Mouse (Mus musculus): ENCODE data around the gene 1700020L24Rik. TPM values are rescaled to one million over a fixed set of nuclear protein-coding genes. Genes with fewer than 3 reads are reported as not detected.

1700020L24Rik gene
- polyA plus RNA-seq, 1 experiment, result not detected

DNA sequence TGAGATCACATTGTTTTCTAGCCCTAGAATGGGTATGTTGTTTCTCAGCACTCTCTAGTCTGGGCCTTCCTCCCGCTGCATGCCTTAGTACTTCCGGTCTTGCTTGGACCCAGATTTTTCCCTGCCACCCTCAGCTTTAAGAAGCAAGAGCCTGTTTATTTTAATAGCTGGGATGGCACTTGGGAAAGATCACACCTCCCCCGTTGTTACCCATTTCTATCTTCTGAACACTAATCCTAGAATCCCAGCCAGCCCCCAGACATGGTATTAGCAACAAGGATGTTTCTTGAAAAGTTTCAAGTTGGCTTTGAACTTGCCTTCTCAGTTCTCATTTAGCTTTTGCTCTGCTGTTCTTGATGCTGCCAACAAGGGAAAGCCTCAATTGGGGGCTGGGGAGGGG is 31.1 kb upstream of the 1700020L24Rik start:
- H3K36me3 ChIP-seq (ENCODE audit: control insufficient read depth, insufficient read depth, low read length, poor library complexity, severe bottlenecking), result no peaks in the 10 kb centered on the region
- H3K27me3 ChIP-seq (ENCODE audit: control insufficient read depth, insufficient read depth, low read length, poor library complexity, severe bottlenecking), result peaks cover 7% of the 10 kb centered on the region
- H3K27ac ChIP-seq (ENCODE audit: insufficient read depth, low read length), result no peak overlapping the region
- no peak overlapping the region for H3K4me3 ChIP-seq (ENCODE audit: low read depth, low read length)
- H3K4me1 ChIP-seq (ENCODE audit: control insufficient read depth, insufficient read depth, low read length), result peaks cover 2% of the 10 kb centered on the region
- H3K9me3 ChIP-seq (replicated peaks; ENCODE audit: control insufficient read depth, insufficient read depth, low read length, poor library complexity, severe bottlenecking), result no peaks in the 10 kb centered on the region
- TF ChIP-seq POLR2A (IDR thresholded peaks at IDR 0.05; ENCODE audit: insufficient read depth, low read length) (no peak), CTCF (IDR thresholded peaks at IDR 0.05; ENCODE audit: low read depth, low read length) (no peak)
- no peak overlapping the region for H3K9ac ChIP-seq (ENCODE audit: low read depth, poor library complexity, severe bottlenecking)

DNA sequence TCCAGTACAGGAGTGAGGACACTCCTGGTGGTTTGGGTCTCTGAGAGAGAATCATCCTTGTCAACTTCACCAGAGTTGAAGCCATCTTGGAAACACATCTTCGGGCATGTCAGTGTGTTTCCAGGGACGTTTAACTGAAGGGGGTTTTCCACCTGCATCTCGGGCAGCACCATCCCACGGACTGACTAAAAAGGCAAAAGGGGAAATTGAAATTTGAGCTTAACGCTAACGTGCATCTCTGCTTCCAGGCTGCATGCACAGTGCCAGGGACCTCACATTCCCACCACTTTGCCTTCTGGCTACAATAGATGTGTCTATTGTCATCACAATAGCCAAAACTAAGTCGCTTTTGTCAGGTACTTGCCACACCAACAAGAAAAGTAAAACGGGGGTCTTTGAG is 29.2 kb upstream of the 1700020L24Rik start:
- no peak overlapping the region for H3K27ac ChIP-seq (ENCODE audit: insufficient read depth, low read length)
- H3K9ac ChIP-seq (ENCODE audit: low read depth, poor library complexity, severe bottlenecking), result no peak overlapping the region
- no peaks in the 10 kb centered on the region for H3K36me3 ChIP-seq (ENCODE audit: control insufficient read depth, insufficient read depth, low read length, poor library complexity, severe bottlenecking)
- TF ChIP-seq CTCF (IDR thresholded peaks at IDR 0.05; ENCODE audit: low read depth, low read length) (no peak), EP300 (IDR thresholded peaks at IDR 0.05; ENCODE audit: insufficient read depth, low read depth, low read length) (no peak), POLR2A (IDR thresholded peaks at IDR 0.05; ENCODE audit: insufficient read depth, low read length) (no peak)
- no peak overlapping the region for H3K4me3 ChIP-seq (ENCODE audit: low read depth, low read length)
- no peaks in the 10 kb centered on the region for H3K9me3 ChIP-seq (replicated peaks; ENCODE audit: control insufficient read depth, insufficient read depth, low read length, poor library complexity, severe bottlenecking)
- peaks cover 7% of the 10 kb centered on the region for H3K27me3 ChIP-seq (ENCODE audit: control insufficient read depth, insufficient read depth, low read length, poor library complexity, severe bottlenecking)
- H3K4me1 ChIP-seq (ENCODE audit: control insufficient read depth, insufficient read depth, low read length), result no peaks in the 10 kb centered on the region

DNA sequence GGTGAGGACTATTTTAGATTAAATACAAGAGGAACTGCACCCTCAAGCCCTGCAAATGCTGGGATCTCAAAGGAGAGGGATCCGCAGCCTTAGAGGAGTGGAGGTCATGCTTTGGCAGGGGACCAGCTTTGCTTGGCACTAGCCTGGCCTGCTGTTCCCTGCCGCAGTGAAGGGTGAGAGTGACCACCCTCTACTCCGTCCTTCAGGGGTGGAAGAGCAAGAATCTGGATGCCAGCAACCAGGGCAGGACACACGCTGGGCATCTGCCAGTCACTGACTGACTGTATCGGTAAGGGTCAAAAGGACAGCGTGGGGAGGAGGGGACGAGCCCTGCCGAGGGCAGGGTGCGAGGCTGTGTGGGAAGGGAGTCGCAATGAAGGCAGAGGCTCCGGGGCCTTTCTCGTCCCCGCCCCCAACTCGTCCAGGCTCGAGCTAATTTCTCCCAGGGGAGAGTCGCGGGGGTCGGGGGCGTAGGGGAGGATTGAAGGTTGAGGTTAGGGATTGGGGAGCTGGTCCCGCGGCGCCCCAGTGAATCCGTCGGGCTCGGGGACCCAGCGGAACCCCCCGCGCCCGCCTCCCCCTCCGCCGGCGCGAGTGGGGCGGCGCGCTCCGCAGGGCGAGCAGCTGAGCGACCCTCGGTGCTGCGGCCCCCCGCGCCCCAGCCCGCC is 28.3 kb upstream of the 1700020L24Rik start, which contains the start of gene Rasl10b:
Gene Rasl10b (plus strand): TSS at position 51 of the 668 bp plus-strand sequence.
- Histone ChIP-seq H3K9ac (ENCODE audit: low read depth, poor library complexity, severe bottlenecking) (peak within 1 kb of the TSS; percentile 89), H3K9me3 (replicated peaks; ENCODE audit: control insufficient read depth, insufficient read depth, low read length, poor library complexity, severe bottlenecking) (no peaks in the 10 kb centered on the region), H3K4me1 (ENCODE audit: control insufficient read depth, insufficient read depth, low read length) (no peaks in the 10 kb centered on the region), H3K36me3 (ENCODE audit: control insufficient read depth, insufficient read depth, low read length, poor library complexity, severe bottlenecking) (no peaks in the 10 kb centered on the region), H3K27me3 (ENCODE audit: control insufficient read depth, insufficient read depth, low read length, poor library complexity, severe bottlenecking) (peaks cover 7% of the 10 kb centered on the region), H3K27ac (ENCODE audit: insufficient read depth, low read length) (no peak within 1 kb of the TSS), H3K4me3 (ENCODE audit: low read depth, low read length) (peak within 1 kb of the TSS; percentile 68)
- TF ChIP-seq EP300 (IDR thresholded peaks at IDR 0.05; ENCODE audit: insufficient read depth, low read depth, low read length) (0 out of 2 replicates have a peak, but pooled peaks have one; percentile 26), CTCF (IDR thresholded peaks at IDR 0.05; ENCODE audit: low read depth, low read length) (no peak)

DNA sequence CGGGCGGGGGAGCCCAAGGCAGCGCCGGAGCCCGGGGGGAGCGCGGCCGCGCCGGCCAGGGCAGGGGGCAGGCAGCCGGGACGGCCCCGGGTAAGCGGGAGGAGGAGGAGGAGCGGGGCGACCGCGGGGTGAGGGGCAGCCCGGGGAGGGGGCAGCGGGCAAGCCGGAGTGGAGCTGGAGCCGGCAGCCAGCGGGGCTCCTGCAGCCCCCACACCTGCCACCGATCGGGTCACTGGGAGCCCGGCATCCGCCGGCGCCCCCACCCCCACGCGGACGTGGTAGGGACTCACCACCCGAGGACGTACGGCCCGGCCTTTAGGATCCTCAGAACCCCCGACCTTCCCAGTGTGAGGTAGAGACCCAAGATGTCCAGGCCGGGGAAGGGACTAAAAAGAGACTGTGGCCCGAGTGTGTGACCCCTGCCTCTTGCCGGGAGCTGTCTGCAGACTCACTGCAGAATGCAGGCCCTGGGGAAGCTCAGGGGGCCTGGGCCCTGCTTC is 27.6 kb upstream of the 1700020L24Rik start:
- Histone ChIP-seq H3K4me1 (ENCODE audit: control insufficient read depth, insufficient read depth, low read length) (no peaks in the 10 kb centered on the region), H3K36me3 (ENCODE audit: control insufficient read depth, insufficient read depth, low read length, poor library complexity, severe bottlenecking) (no peaks in the 10 kb centered on the region), H3K27ac (ENCODE audit: insufficient read depth, low read length) (no peak overlapping the region), H3K9ac (ENCODE audit: low read depth, poor library complexity, severe bottlenecking) (peak overlapping the region; percentile 89), H3K4me3 (ENCODE audit: low read depth, low read length) (peak overlapping the region; percentile 68), H3K27me3 (ENCODE audit: control insufficient read depth, insufficient read depth, low read length, poor library complexity, severe bottlenecking) (peaks cover 7% of the 10 kb centered on the region), H3K9me3 (replicated peaks; ENCODE audit: control insufficient read depth, insufficient read depth, low read length, poor library complexity, severe bottlenecking) (no peaks in the 10 kb centered on the region)
- no peak for TF ChIP-seq POLR2A (IDR thresholded peaks at IDR 0.05; ENCODE audit: insufficient read depth, low read length)

DNA sequence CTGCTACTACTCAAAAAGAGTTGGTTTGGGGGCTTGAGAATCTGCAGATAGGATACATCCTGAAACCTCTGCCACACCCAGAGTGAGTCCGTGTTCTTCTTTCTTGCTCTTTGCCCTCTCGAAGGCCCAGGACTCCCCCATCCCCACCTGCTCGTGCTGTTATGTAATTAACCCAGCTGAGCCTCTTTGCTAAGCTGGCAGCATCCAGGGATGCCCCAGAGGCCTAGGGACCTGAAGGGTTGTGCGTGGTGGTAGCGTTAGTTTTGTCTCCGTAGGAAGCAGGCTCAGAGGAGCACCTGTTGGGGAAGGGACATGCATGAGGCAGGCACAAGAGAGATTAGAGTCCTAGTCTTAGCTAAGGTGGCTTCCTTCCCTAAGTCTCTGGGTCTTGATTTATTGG is 27.0 kb upstream of the 1700020L24Rik start:
- Histone ChIP-seq H3K4me1 (ENCODE audit: control insufficient read depth, insufficient read depth, low read length) (no peaks in the 10 kb centered on the region), H3K4me3 (ENCODE audit: low read depth, low read length) (no peak overlapping the region), H3K27me3 (ENCODE audit: control insufficient read depth, insufficient read depth, low read length, poor library complexity, severe bottlenecking) (peaks cover 7% of the 10 kb centered on the region), H3K36me3 (ENCODE audit: control insufficient read depth, insufficient read depth, low read length, poor library complexity, severe bottlenecking) (no peaks in the 10 kb centered on the region), H3K9ac (ENCODE audit: low read depth, poor library complexity, severe bottlenecking) (no peak overlapping the region), H3K27ac (ENCODE audit: insufficient read depth, low read length) (no peak overlapping the region), H3K9me3 (replicated peaks; ENCODE audit: control insufficient read depth, insufficient read depth, low read length, poor library complexity, severe bottlenecking) (no peaks in the 10 kb centered on the region)
- TF ChIP-seq CTCF (IDR thresholded peaks at IDR 0.05; ENCODE audit: low read depth, low read length) (no peak), EP300 (IDR thresholded peaks at IDR 0.05; ENCODE audit: insufficient read depth, low read depth, low read length) (no peak), POLR2A (IDR thresholded peaks at IDR 0.05; ENCODE audit: insufficient read depth, low read length) (no peak)

DNA sequence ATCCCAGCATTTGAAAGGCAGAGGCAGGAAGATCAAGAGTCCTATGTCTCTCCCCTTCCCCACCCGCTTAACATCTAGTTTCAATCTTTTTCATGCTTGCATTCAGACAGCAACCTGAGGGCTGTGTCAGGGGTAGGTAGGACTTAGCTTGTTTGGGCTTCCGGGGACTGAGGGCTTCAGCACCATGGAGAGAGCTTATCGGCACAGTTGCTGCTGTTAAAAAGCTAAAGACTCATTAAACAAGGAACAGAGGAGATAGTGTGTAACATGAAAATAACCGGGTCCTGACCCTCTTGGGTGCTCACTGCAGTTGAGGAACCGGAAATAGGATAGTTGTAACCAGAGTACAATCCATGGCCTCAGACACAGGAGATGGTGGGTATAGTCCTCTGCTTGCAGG is 20.4 kb upstream of the 1700020L24Rik start:
- TF ChIP-seq POLR2A (IDR thresholded peaks at IDR 0.05; ENCODE audit: insufficient read depth, low read length), result no peak
- TF ChIP-seq CTCF (IDR thresholded peaks at IDR 0.05; ENCODE audit: low read depth, low read length), result no peak
- no peak for TF ChIP-seq EP300 (IDR thresholded peaks at IDR 0.05; ENCODE audit: insufficient read depth, low read depth, low read length)
- no peak overlapping the region for H3K4me3 ChIP-seq (ENCODE audit: low read depth, low read length)
- H3K27ac ChIP-seq (ENCODE audit: insufficient read depth, low read length), result no peak overlapping the region
- no peak overlapping the region for H3K9ac ChIP-seq (ENCODE audit: low read depth, poor library complexity, severe bottlenecking)
- H3K36me3 ChIP-seq (ENCODE audit: control insufficient read depth, insufficient read depth, low read length, poor library complexity, severe bottlenecking), result no peaks in the 10 kb centered on the region
- no peaks in the 10 kb centered on the region for H3K27me3 ChIP-seq (ENCODE audit: control insufficient read depth, insufficient read depth, low read length, poor library complexity, severe bottlenecking)
- H3K9me3 ChIP-seq (replicated peaks; ENCODE audit: control insufficient read depth, insufficient read depth, low read length, poor library complexity, severe bottlenecking), result no peaks in the 10 kb centered on the region
- H3K4me1 ChIP-seq (ENCODE audit: control insufficient read depth, insufficient read depth, low read length), result no peaks in the 10 kb centered on the region
